Mouse (Mus musculus) liver (tissue): ENCODE data around the gene Grin1.

Source experiments
- DNase-seq: peaks from one replicate; pipeline ENCODE4 v3.0.0-alpha.2; 2020; ENCODE audit warnings: mixed read lengths

The Grin1 gene

GRCm38 (mm10) chr2:25318971-25319773 lies at the start of gene Grin1:
TSS of gene Grin1 (minus strand) at chr2:25319187.
- DNase-seq: peak; percentile 69

DNA sequence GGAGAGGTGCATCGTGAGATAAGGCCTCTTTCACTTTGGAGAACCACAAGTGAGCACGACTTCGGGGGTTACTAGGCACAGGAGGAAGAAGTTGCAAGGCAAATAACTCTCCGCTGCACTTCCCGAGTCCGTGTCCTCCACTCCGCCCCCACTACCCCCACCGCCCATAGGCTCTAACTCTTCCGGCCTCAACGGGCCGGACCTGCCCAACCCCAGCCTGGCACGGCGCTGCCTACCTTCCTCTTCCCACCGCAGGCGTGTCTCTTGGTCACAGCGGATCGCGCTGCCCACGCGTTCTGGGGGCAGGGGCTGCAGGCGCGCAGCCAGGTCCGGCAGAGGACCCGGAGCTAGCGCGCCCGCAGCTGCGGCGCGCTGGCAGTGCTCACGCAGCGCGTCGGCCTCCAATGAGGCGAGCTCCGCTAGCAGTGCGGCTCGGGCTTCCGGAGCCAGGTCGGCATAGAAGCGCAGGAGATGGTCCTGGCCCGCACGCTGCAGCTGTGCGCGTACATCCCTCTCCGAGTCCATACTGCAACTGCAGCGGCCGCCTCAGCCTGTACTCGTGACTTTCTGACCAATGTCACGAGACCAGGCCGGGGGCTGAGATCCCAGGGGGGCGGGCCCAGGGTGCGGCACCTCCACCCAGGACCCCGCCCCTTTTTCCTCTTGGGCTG lies 46.2 kb upstream of the Grin1 start, which contains the start of gene Uap1l1:
Gene Uap1l1, minus strand, starts transcription at position 592 of the 671 bp plus-strand sequence.
- peak; percentile 82 for DNase-seq

- no peak for DNase-seq
Observed at GRCm38 (mm10) chr2:25364761-25365090, 45.7 kb upstream of the Grin1 start.

DNA sequence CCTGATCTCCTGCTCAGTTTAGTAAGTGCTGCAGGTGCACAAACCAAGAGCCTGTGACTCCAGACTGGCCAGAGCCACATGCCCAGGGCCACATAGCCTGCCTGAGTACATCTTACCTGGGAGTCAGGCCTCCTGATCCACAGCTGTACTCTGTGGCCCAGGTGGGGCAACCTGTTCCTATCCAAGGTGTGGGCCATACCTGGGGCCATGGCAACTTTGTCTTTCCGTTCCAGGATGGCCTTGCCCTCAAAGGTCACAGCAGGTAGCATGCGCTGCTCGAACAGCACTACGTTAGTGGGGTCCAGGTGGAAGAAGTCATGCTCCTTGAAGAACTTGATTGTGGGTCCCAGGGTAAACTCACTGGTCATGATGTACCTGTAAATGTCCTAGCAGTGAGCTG lies 45.3 kb upstream of the Grin1 start:
- DNase-seq: no peak

GRCm38 (mm10) chr2:25363478-25364178 lies 44.6 kb upstream of the Grin1 start:
- DNase-seq: no peak

DNA sequence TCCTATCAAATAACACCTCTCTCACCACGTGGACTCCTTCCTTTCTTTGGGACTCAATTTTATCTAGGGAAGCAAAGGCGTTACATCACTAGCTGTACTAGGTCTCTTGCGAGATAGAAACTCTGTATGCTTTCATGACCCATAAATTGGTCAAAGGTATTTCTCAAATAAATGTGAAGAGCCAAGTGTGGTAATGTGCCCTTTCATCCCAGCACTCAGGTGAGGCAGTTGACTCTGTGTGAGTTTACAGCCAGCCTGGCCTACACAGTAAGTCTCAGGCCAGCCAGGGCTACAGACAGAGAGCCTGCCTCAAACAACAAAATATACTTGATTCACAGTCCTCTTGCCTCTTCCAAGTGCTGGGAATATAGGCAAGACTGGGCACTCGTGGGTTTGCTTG lies 40.9 kb upstream of the Grin1 start:
- no peak for DNase-seq

- peak; percentile 86 for DNase-seq
Observed at GRCm38 (mm10) chr2:25356208-25357079, 37.5 kb upstream of the Grin1 start, which contains the start of gene Dpp7. TSS of gene Dpp7 (minus strand) at chr2:25356359.

DNA sequence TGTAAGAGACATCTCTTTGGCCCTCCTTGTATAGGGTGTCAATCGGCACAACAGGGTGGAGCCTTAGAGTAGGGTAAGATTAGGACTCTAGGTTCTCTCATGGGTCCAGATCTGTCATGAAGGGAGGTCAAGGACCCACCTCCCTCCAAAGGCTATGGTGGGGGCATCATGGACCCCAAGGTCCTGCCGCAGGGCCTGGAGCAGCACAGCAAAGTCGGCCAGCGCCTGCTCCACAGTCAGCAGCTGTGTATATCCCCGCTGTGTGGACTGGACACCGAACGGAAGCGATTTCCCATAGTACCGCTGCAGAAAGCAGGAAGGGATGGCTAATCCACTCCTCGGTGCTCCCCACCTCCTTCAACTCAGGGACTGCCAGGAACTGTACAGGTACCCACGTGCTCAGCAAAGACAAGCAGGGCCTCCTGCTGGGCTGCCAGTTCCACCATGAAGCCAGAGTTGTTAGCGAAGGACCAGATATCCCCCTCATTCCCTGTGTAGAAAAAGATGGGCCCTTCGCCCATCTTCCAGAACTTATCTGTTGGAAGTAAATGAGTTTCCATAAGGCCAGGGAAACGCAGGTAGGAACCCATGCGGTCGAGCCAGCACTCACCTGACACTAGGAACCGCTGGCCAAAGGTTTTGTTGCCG lies 36.6 kb upstream of the Grin1 start:
- DNase-seq: no peak

DNA sequence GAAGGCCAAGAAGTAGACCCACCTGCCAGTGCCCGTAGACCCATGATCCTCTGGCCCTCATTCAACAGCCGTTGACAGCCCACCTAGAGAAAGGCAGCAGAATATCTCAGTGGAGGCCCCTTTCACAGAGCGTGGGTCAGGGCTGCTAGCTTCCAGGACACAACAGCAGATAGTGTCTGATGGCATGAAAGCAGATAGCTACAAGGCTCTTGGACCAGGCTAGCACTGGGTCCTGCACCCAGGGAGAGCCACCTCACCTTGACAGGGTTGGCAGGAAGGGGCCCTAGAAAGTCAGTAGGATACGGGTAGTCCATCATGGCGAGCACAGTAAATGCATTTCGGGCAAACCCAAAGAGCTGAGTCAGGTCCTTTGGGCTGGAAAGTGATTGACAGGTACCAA lies 35.2 kb upstream of the Grin1 start:
- DNase-seq: no peak

- no peak for DNase-seq
Observed at GRCm38 (mm10) chr2:25350701-25351100, 31.7 kb upstream of the Grin1 start.

DNA sequence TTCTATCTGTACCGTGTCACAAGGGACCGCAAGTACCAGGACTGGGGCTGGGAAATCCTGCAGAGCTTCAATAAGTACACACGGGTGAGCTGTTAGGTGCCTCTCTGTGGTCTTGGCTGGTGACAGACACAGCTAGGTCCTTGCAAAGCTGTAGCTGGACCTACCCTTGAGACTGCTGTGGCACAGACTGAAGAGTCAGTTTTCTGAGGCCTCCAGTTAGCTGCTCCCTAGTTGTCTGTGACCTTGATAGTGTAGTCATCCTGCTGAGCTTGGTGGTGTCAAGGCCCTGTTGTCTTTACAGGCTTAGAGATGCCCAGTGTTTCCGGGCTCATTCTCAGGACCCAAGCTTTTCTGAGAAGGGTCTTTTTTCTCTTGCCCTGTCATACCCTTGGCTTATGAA lies 30.5 kb upstream of the Grin1 start:
- DNase-seq: no peak

DNA sequence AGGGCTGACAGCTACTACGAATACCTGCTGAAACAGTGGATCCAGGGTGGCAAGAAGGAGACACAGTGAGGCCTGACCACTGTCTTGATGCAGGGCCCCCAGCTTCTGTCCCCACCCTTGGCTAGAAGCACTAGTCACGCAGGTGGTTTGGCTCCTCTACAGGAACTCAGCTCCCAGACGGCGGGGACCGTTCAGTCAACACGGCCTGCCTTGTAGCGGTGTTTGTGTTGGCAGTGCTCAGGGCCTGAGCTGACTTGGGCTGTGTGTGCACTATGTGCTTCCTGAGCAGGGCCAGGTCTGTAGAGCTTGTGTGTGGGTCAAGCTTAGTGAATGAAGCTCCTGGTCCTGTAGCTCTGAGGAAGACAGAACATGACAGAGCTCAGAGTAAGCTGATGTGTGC lies 29.2 kb upstream of the Grin1 start:
- DNase-seq: no peak

GRCm38 (mm10) chr2:25338303-25338702 lies 19.3 kb upstream of the Grin1 start:
- no peak for DNase-seq

DNA sequence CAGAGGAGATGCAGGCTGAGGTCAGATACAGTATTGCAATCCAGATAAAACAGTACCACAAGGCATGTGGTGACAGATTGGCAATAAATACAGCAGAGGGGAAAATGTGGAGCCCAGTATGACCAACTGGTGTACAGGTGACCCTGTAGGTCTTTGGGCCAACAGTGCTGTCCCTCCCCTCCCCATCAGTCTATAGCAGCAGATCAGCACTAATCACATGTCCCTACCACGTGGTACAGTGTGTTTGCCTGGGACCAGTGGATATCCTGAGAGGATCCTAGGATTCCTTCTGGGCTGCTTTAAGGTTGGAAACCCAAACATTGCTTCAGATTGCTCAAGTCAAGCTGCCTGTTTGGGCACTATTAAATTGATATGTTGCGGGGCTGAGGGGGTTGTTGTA lies 14.6 kb upstream of the Grin1 start:
- no peak for DNase-seq

- peak; percentile 99 for DNase-seq
Observed at GRCm38 (mm10) chr2:25332286-25333160, 13.5 kb upstream of the Grin1 start, which contains the start of gene Man1b1. TSS of gene Man1b1 (plus strand) at chr2:25332338.

DNA sequence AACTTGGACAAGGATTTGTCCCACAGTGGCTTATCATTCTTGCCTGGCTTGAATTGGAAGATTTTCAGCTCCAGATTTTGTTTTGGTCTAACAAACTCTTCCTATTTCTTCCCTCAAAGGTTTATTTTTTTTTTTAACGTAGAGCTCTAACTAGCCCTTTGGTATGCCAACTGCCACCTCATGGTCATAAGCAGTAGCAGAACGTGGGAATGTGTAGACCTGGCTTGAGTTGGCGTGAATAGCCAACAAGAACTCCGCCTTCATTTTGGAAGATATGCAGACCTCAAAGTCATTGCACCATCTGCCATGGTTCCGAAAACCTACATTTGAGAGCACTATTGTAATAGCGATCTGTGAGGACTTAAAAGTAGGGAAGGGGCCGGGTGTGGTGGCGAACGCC lies 12.5 kb upstream of the Grin1 start:
- no peak for DNase-seq

DNA sequence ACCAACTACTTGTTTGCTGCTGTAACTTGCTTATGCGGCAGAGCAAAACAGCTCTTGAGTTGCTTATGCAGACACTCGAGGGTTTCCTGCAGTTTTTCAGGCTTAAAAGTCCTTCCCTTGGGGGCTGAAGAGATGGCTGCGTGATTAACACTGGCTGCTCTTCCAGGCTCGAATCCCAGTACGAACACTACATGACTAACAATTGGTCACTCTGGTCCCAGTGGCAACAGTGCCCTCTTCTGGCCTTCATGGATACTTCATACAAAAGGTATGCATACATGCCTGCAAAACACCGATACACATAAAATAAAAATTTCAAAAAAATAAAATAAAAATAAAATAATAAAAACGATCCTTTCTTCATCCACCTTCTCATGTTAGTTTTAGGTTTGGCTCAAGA lies 9.5 kb upstream of the Grin1 start:
- DNase-seq: peak; percentile 31

DNA sequence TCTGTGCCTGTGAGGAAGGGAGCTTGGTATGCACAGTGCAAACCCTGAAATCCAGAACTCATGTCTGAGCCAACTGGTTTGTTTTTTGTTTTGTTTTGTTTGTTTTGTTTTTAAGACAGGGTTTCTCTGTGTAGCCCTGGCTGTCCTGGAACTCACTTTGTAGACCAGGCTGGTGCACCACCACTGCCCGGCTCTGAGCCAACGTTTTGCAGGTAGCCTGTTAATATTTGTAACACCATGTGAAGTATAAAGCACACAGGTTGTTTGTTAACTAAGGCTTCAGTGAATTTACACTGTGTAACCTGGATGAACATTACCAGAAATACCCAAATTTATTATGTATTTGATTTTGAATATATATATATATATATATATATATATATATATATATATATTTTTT lies 7.0 kb upstream of the Grin1 start:
- DNase-seq: no peak

DNA sequence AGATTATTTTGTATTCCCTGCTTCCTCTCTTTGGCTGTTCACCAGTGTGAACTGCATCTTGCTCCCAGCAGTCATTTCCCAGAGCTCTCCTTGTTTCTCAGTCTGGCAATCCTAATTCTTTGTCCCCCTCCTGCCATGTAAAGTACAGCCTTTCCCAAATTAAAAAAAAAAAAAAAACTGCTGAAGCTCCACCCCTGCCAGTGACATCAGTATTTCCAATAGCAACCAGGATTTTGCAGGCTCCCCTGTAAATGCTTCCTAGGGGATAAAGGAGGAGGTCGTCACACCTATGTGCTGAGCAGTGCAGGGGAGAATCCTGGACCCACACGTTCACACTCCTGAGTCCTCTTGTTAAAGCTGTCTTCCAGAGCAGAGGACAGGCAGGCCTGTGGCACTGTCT lies 1.1 kb upstream of the Grin1 start:
- no peak for DNase-seq

- no peak for DNase-seq
Observed at GRCm38 (mm10) chr2:25318119-25318966, 644 bp downstream of the Grin1 start.
